19 mouse cellular contexts compared by ENCODE assay signal in the genomic region with DNA sequence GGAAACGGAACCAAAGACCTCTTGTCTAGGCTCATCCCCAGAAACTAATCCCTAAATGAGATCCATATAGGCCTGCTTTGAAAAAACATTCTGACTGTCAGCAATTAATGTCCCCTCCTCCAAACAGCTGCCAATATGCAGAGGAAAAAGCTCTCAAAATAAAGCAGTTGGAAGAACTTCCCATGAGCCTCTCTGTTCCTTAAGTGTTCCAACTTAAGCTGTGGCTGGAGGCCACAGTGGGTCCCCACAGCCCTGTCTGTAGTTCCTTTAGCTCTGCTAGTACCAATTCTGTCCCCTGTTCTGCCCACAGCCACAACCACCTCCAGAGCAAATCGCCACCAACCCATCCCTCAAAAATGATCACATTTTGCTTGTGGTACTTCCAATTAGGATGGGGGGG. TPM values are rescaled to one million over a fixed set of nuclear protein-coding genes. Genes with fewer than 3 reads are reported as not detected.
DNase-seq lines count a peak whose midpoint lies in the region; ATAC-seq and TF ChIP-seq lines count a peak whose summit lies in the region.
"Had no signal": no experiment of that assay in that cellular context is flagged by ENCODE, and none has a peak within 500 bp of the region (broad histone marks: within the 10 kb centered on the region; RNA-seq: fewer than 3 reads in every experiment).

No protein-coding gene starts in this region.

- H3K9me3 ChIP-seq in forebrain, embryonic 15.5 days, result no peaks in the 10 kb centered on the region
- no peaks in the 10 kb centered on the region for H3K9me3 ChIP-seq in forebrain, embryonic 11.5 days (ENCODE audit: control insufficient read depth, low read length)
- H3K9me3 ChIP-seq in limb, embryonic 12.5 days, result no peaks in the 10 kb centered on the region
- H3K9me3 ChIP-seq: heart, embryonic 10.5 days; hindbrain, embryonic 10.5 days; liver, embryonic 15.5 days; neural tube, embryonic 12.5 days had no signal

- H3K27me3 ChIP-seq in forebrain, embryonic 15.5 days, result no peaks in the 10 kb centered on the region
- H3K27me3 ChIP-seq in forebrain, embryonic 11.5 days (ENCODE audit: control insufficient read depth, insufficient read depth, low read length), result no peaks in the 10 kb centered on the region
- H3K27me3 ChIP-seq in limb, embryonic 12.5 days, result no peaks in the 10 kb centered on the region
- H3K27me3 ChIP-seq: liver, embryonic 15.5 days; neural tube, embryonic 12.5 days had no signal

- TF ChIP-seq CTCF in lung, adult 2 months (IDR thresholded peaks at IDR 0.05; ENCODE audit: insufficient read depth, low read length), result no peak

- H3K9ac ChIP-seq in forebrain, embryonic 15.5 days (replicated peaks), result no peak overlapping the region
- no peak overlapping the region for H3K9ac ChIP-seq in forebrain, embryonic 11.5 days (ENCODE audit: low read length)
- no peak overlapping the region for H3K9ac ChIP-seq in limb, embryonic 12.5 days (replicated peaks)
- H3K9ac ChIP-seq: liver, embryonic 15.5 days; neural tube, embryonic 12.5 days had no signal

- no peak for TF ChIP-seq POLR2A in lung, adult 2 months (IDR thresholded peaks at IDR 0.05; ENCODE audit: borderline replicate concordance, extremely low read depth, low read depth, low read length)

- no peak for ATAC-seq in forebrain, embryonic 15.5 days (replicated peaks)
- no peak for ATAC-seq in forebrain, embryonic 11.5 days (replicated peaks; ENCODE audit: low FRiP score)
- no peak for ATAC-seq in limb, embryonic 12.5 days (ENCODE audit: insufficient number of reproducible peaks, insufficient read depth, low FRiP score, low TSS enrichment, low read depth)
- ATAC-seq: hindbrain, postnatal 0 days had no signal

- H3K4me3 ChIP-seq in forebrain, embryonic 15.5 days, result no peak overlapping the region
- H3K4me3 ChIP-seq in forebrain, embryonic 11.5 days (ENCODE audit: low read depth, low read length), result no peak overlapping the region
- no peak overlapping the region for H3K4me3 ChIP-seq in lung, adult 2 months (replicated peaks; ENCODE audit: extremely low read depth, low read depth, low read length)
- no peak overlapping the region for H3K4me3 ChIP-seq in limb, embryonic 12.5 days (replicated peaks)
- H3K4me3 ChIP-seq: heart, embryonic 10.5 days; hindbrain, embryonic 10.5 days; liver, embryonic 15.5 days; neural tube, embryonic 12.5 days had no signal

- WGBS in forebrain, embryonic 15.5 days, result 53% methylated on average over 2 of the region's 2 CpGs
- WGBS in forebrain, embryonic 11.5 days, result 79% methylated on average over 2 of the region's 2 CpGs
- 68% methylated on average over 2 of the region's 2 CpGs for WGBS in lung, adult 2 months
- 67% methylated on average over 2 of the region's 2 CpGs for WGBS in limb, embryonic 12.5 days

- peaks cover 17% of the 10 kb centered on the region; the same call in 1 of the 2 replicates for H3K4me1 ChIP-seq in forebrain, embryonic 15.5 days
- H3K4me1 ChIP-seq in forebrain, embryonic 11.5 days (replicated peaks; ENCODE audit: control insufficient read depth, insufficient read depth, low read length), result no peaks in the 10 kb centered on the region
- peaks cover 32% of the 10 kb centered on the region for H3K4me1 ChIP-seq in lung, adult 2 months (ENCODE audit: control insufficient read depth, insufficient read depth, low read length)
- peaks cover 90% of the 10 kb centered on the region for H3K4me1 ChIP-seq in limb, embryonic 12.5 days (replicated peaks)

- no peaks in the 10 kb centered on the region for H3K36me3 ChIP-seq in forebrain, embryonic 15.5 days
- H3K36me3 ChIP-seq in forebrain, embryonic 11.5 days (ENCODE audit: control insufficient read depth, insufficient read depth, low read length), result no peaks in the 10 kb centered on the region
- H3K36me3 ChIP-seq in limb, embryonic 12.5 days, result 0 out of 2 replicates have a peak, but pooled peaks cover 6% of the 10 kb centered on the region
- H3K36me3 ChIP-seq: heart, embryonic 10.5 days; liver, embryonic 15.5 days; neural tube, embryonic 12.5 days had no signal

- DNase-seq in forebrain, embryonic 11.5 days (ENCODE audit: low spot score), result no peak
- peak; percentile 36 for DNase-seq in lung, postnatal 10 days
- DNase-seq in lung, adult 2 months, result no peak
- no peak for DNase-seq in natural killer cell, adult 2 months (ENCODE audit: low spot score in 2 of 2)
- DNase-seq in neural tube, embryonic 10.5 days (ENCODE audit: extremely low spot score, low spot score), result no peak
- DNase-seq: cerebellum, adult 2 months; cerebellum, postnatal 36 days; kidney, adult 2 months; kidney, postnatal 14 days; thymus, adult 18-20 months; thymus, postnatal 4 days had no signal

- no peak overlapping the region for H3K4me2 ChIP-seq in forebrain, embryonic 15.5 days (replicated peaks)
- no peak overlapping the region for H3K4me2 ChIP-seq in forebrain, embryonic 11.5 days (ENCODE audit: low read depth, low read length, severe bottlenecking)
- H3K4me2 ChIP-seq in limb, embryonic 12.5 days, result no peak overlapping the region
- H3K4me2 ChIP-seq: liver, embryonic 15.5 days; midbrain, embryonic 11.5 days; neural tube, embryonic 12.5 days had no signal

- H3K27ac ChIP-seq in forebrain, embryonic 15.5 days (replicated peaks), result peak overlapping the region; percentile 31; the same call in 1 of the 2 replicates
- H3K27ac ChIP-seq in forebrain, embryonic 11.5 days (ENCODE audit: low read depth, low read length), result no peak overlapping the region
- H3K27ac ChIP-seq in limb, embryonic 12.5 days, result 0 out of 2 replicates have a peak overlapping the region, but pooled peaks have one; percentile 50
- H3K27ac ChIP-seq: heart, embryonic 10.5 days; hindbrain, embryonic 10.5 days; hindbrain, postnatal 0 days; liver, embryonic 15.5 days; neural tube, embryonic 12.5 days had no signal

RNA-seq across cellular contexts. Expression of a gene that starts 10.2 kb away (rescaled TPM):
- 173 and 183 TPM in 2 replicates for polyA plus RNA-seq in forebrain, embryonic 15.5 days (2015; fragmentation: Nextera tagmentation; extraction: Ambion mirVana)
- polyA plus RNA-seq in forebrain, embryonic 11.5 days (2014; fragmentation: Nextera tagmentation; extraction: Ambion mirVana), result 68.2 and 77.6 TPM in 2 replicates
- 65.0 and 72.0 TPM in 2 replicates for polyA plus RNA-seq in lung, adult 2 months (2012; rRNA removed)
- polyA plus RNA-seq in limb, embryonic 12.5 days (2016; fragmentation: Nextera tagmentation; extraction: Ambion mirVana), result 78.4 and 79.3 TPM in 2 replicates
